Mouse (Mus musculus) myocyte (in vitro differentiated cells): ENCODE results near the gene Eif4g3. TPM values are rescaled to one million over a fixed set of nuclear protein-coding genes. Genes with fewer than 3 reads are reported as not detected.

Source experiments
- H3K27me3 ChIP-seq: one replicate; pipeline ENCODE4 v1.6.1; 2011; ENCODE audit not compliant: control insufficient read depth, insufficient read depth, insufficient read length
- H3K36me3 ChIP-seq: one replicate; pipeline ENCODE4 v1.6.1; 2011; ENCODE audit not compliant: control insufficient read depth, insufficient read depth
- H3K4me2 ChIP-seq: one replicate; pipeline ENCODE4 v1.6.1; 2011; ENCODE audit warnings: low read depth, control low read depth
- H3K4me3 ChIP-seq: one replicate; pipeline ENCODE4 v1.5.1; 2011; ENCODE audit warnings: mild to moderate bottlenecking, control low read depth, moderate library complexity
- H3K79me2 ChIP-seq: one replicate; pipeline ENCODE4 v1.6.1; 2011; ENCODE audit not compliant: control insufficient read depth, insufficient read depth
- H3ac ChIP-seq: one replicate; pipeline ENCODE4 v1.6.1; 2011; ENCODE audit not compliant: control insufficient read depth, insufficient read length
- CEBPB ChIP-seq: IDR thresholded peaks from 2 replicates; pipeline ENCODE4 v1.6.1; 2011; ENCODE audit warnings: mild to moderate bottlenecking, moderate library complexity; ENCODE audit not compliant: poor library complexity, insufficient read depth, severe bottlenecking
- E2F4 ChIP-seq: IDR thresholded peaks from one replicate; pipeline ENCODE4 v1.6.1; 2011; ENCODE audit warnings: mild to moderate bottlenecking, control low read depth, moderate library complexity; ENCODE audit not compliant: insufficient read depth
- MAX ChIP-seq: IDR thresholded peaks from one replicate; pipeline ENCODE4 v1.6.1; 2011; ENCODE audit warnings: low read depth, mild to moderate bottlenecking, control low read depth
- MYOD1 ChIP-seq, 3 experiments: IDR thresholded peaks; one replicate each; pipeline ENCODE4 v1.6.1; 2011; ENCODE audit warnings: control low read depth in 2 of 3, low read depth in 2 of 3, mild to moderate bottlenecking in 2 of 3, moderate library complexity in 1 of 3; ENCODE audit not compliant: insufficient read length in 2 of 3, control insufficient read depth in 1 of 3
- MYOG ChIP-seq, 3 experiments: IDR thresholded peaks; one replicate each; pipeline ENCODE4 v1.6.1; 2011; ENCODE audit warnings: control low read depth in 2 of 3, low read depth in 2 of 3, mild to moderate bottlenecking in 2 of 3; ENCODE audit not compliant: insufficient read length in 2 of 3, control insufficient read depth in 1 of 3, insufficient read depth in 1 of 3
- POLR2A ChIP-seq: IDR thresholded peaks from one replicate; pipeline ENCODE4 v1.6.1; 2011; ENCODE audit warnings: low read depth, mild to moderate bottlenecking, control low read depth, moderate library complexity; ENCODE audit not compliant: insufficient read length
- POLR2AphosphoS2 ChIP-seq: IDR thresholded peaks from one replicate; pipeline ENCODE4 v1.6.1; 2011; ENCODE audit warnings: low read depth, control low read depth; ENCODE audit not compliant: insufficient read length
- REST ChIP-seq: IDR thresholded peaks from one replicate; pipeline ENCODE4 v1.6.1; 2011; ENCODE audit warnings: mild to moderate bottlenecking, control low read depth, moderate library complexity; ENCODE audit not compliant: insufficient read depth, insufficient read length
- SRF ChIP-seq: IDR thresholded peaks from one replicate; pipeline ENCODE4 v1.6.1; 2011; ENCODE audit warnings: low read depth; ENCODE audit not compliant: control insufficient read depth, insufficient read length
- TCF12 ChIP-seq: IDR thresholded peaks from one replicate; pipeline ENCODE4 v1.6.1; 2011; ENCODE audit warnings: mild to moderate bottlenecking, control low read depth; ENCODE audit not compliant: poor library complexity, insufficient read depth, severe bottlenecking
- TCF3 ChIP-seq: IDR thresholded peaks from one replicate; pipeline ENCODE4 v1.6.1; 2011; ENCODE audit warnings: low read depth, control low read depth; ENCODE audit not compliant: insufficient read length
- USF1 ChIP-seq: IDR thresholded peaks from one replicate; pipeline ENCODE4 v1.6.1; 2011; ENCODE audit warnings: low read depth, mild to moderate bottlenecking, control low read depth, moderate library complexity
- polyA plus RNA-seq: library from polyadenylated mRNA; unstranded; fragments of >200 nt; fragmentation: generic; extraction: Trizol; gene quantifications from one replicate; pipeline ENCODE4 v1.2.1, GENCODE M21; 2012; ENCODE audit warnings: missing spikeins

Gene Eif4g3
- polyA plus RNA-seq, 1 experiment: 32.9 TPM

DNA sequence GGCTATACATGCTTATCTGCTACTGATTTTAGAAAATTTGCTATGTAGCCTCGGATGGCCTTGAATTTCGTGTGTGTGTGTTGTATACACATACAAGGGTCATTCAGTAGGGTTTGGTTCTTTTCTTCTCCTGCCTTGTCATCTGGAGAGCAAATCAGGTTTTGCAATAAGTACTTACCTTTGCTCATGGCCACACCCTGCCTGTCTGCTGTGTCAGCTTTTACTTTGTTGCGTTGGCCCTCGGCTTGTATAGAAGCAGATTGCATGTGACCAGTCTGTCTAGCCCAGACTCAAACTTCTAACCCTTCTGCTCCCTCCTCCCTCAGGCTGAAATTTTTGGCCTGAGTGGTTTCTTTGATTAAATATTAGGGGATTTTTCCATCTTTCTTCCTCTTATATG lies 157.2 kb downstream of the Eif4g3 start:
- H3K4me3 ChIP-seq: no peak overlapping the region
- TF ChIP-seq CEBPB (no peak), USF1 (no peak), TCF12 (no peak), TCF3 (no peak)
- no peak overlapping the region for H3K4me2 ChIP-seq
- H3K79me2 ChIP-seq: peaks cover 10% of the 10 kb centered on the region
- H3K27me3 ChIP-seq: no peaks in the 10 kb centered on the region
- peaks cover 11% of the 10 kb centered on the region for H3K36me3 ChIP-seq
- H3ac ChIP-seq: no peak overlapping the region

DNA sequence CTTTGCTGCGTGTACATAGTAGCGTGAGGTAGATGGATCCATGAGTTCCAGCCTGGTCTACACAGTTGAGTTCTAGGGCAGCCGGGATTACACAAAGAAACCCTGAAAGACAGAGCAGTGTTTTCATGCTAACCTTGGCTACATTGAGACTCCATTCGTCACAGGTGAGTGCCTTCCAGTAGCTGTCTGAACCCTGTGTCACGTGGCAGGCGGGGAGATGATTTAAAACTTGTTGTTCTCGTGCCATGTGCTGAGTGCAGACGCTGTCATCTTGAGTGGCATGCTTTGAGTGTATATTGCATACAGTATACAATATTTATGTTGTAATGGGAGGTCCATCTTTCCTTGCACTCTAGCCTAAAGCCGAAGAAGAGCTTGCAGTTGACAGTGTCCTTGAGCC lies 158.4 kb downstream of the Eif4g3 start:
- TF ChIP-seq CEBPB: no peak
- no peak for TF ChIP-seq REST
- no peak for TF ChIP-seq E2F4
- TF ChIP-seq POLR2A: no peak
- no peak for TF ChIP-seq USF1
- no peak overlapping the region for H3K4me3 ChIP-seq
- peaks cover 12% of the 10 kb centered on the region for H3K36me3 ChIP-seq
- peaks cover 3% of the 10 kb centered on the region for H3K79me2 ChIP-seq
- H3ac ChIP-seq: no peak overlapping the region
- H3K4me2 ChIP-seq: no peak overlapping the region
- H3K27me3 ChIP-seq: no peaks in the 10 kb centered on the region

DNA sequence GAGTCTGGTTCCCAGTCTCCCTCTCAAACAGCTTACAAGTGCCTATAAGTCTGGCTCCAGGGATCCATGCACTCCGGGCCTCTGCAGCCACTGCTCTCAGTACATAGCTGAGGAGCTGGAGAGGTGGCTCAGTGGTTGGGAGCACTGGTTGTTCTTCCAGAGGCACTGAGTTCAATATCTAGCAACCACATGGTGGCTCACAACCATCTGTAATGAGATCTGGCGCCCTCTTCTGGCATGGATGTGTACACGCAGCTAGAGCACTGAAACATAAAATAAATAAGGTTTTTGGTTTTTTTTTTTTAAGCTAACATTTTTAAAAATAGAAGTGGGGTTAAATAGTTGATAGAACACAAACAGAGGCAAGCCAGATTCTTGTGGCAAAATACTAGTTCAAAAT lies 161.2 kb downstream of the Eif4g3 start:
- Histone ChIP-seq H3K79me2 (no peaks in the 10 kb centered on the region), H3K4me3 (no peak overlapping the region), H3K4me2 (no peak overlapping the region), H3ac (no peak overlapping the region), H3K36me3 (peaks cover 12% of the 10 kb centered on the region), H3K27me3 (no peaks in the 10 kb centered on the region)
- TF ChIP-seq E2F4 (no peak), POLR2AphosphoS2 (no peak), TCF12 (no peak), MYOD1 (IDR thresholded peaks at IDR 0.05; ENCODE audit: control insufficient read depth in 1 of 3, insufficient read length in 2 of 3, low read depth in 2 of 3) (no peak), SRF (no peak), USF1 (no peak)

DNA sequence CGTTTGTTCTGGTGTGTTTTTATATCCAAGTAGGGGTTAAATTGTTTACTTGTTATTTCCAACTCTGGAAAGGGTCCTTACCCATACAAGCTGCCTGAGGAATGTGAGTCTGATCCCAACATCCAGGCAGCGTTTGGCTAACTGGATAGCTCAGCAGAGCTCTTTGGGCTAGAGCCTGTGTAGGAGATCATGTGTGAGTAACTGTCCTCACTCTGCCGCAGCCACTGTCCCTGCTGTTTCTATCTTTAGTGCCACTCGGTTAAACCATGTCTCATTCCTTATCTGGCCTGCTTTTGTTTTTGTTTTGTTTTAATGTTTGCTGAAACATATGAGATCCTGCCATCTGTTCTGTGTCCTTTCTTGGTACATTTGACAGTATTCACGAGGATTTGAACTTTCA lies 168.1 kb downstream of the Eif4g3 start:
- Histone ChIP-seq H3K4me3 (no peak overlapping the region), H3ac (no peak overlapping the region), H3K36me3 (peaks cover 8% of the 10 kb centered on the region), H3K4me2 (no peak overlapping the region), H3K79me2 (no peaks in the 10 kb centered on the region), H3K27me3 (no peaks in the 10 kb centered on the region)
- TF ChIP-seq MYOG (IDR thresholded peaks at IDR 0.05; ENCODE audit: control insufficient read depth in 1 of 3, insufficient read depth in 1 of 3, insufficient read length in 2 of 3, low read depth in 2 of 3): no peak
- TF ChIP-seq POLR2A: no peak
- no peak for TF ChIP-seq USF1
- TF ChIP-seq TCF3: no peak
- TF ChIP-seq TCF12: no peak

DNA sequence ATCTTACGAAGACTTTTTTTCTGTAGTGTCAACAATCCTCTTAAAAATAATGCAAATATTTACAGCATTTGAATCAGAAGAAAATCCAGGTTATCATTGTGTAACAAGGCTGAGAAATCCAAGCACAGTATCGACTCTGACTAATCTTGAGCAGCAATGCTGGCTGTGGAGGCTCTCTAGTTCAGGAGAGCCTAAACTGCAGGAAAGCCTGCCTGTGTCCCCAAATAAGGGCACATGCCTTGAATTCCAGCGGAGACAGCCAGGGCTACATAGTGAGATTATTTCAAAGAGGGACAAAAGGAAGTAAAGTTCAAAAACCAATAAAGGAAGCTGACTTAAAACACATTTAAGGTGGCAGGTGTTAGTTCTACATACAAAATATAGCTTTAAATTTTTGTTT lies 168.7 kb downstream of the Eif4g3 start:
- Histone ChIP-seq H3K27me3 (no peaks in the 10 kb centered on the region), H3K79me2 (no peaks in the 10 kb centered on the region), H3K4me3 (no peak overlapping the region), H3K4me2 (no peak overlapping the region), H3ac (no peak overlapping the region), H3K36me3 (peaks cover 10% of the 10 kb centered on the region)
- TF ChIP-seq MAX: no peak
- TF ChIP-seq SRF: no peak
- TF ChIP-seq TCF12: no peak

DNA sequence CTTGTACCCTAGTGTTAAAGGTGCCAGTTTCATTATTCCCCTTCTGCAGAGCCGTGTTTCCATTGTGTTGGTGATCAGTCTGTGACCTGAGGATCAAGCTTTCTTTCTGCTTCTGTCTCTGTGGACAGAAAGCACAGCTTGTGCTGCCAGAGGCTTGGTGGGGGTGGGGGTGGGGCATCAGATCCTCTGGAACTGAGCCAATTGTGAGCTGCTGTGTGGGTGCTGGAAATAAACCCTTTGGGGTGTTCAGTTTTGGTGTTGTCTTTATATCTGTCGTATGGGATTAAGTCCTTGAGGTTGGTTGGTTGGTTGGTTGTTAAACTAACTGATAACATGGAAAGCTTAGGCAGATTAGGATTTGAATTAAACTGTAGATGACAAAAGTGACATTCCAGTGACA lies 171.0 kb downstream of the Eif4g3 start:
- no peak overlapping the region for H3K4me2 ChIP-seq
- H3K79me2 ChIP-seq: no peaks in the 10 kb centered on the region
- peaks cover 13% of the 10 kb centered on the region for H3K36me3 ChIP-seq
- no peak overlapping the region for H3ac ChIP-seq
- no peak overlapping the region for H3K4me3 ChIP-seq
- H3K27me3 ChIP-seq: no peaks in the 10 kb centered on the region
- TF ChIP-seq MYOG (IDR thresholded peaks at IDR 0.05; ENCODE audit: control insufficient read depth in 1 of 3, insufficient read depth in 1 of 3, insufficient read length in 2 of 3, low read depth in 2 of 3) (no peak), USF1 (no peak), REST (no peak), MYOD1 (IDR thresholded peaks at IDR 0.05; ENCODE audit: control insufficient read depth in 1 of 3, insufficient read length in 2 of 3, low read depth in 2 of 3) (no peak), SRF (no peak), POLR2A (no peak), CEBPB (no peak), E2F4 (no peak)
